Mouse (Mus musculus): ENCODE data around the gene Fam50a.
"Not testable (repeated sequence)": the region's sequence is repeated elsewhere in the genome, so short reads cannot be mapped to it uniquely, and the experiment has no call there.

Fam50a gene

GRCm38 (mm10) chrX:74330166-74330930, 17.5 kb downstream of the Fam50a start:
- DNase-seq (ENCODE audit: low read depth, low spot score), result no peak

DNA sequence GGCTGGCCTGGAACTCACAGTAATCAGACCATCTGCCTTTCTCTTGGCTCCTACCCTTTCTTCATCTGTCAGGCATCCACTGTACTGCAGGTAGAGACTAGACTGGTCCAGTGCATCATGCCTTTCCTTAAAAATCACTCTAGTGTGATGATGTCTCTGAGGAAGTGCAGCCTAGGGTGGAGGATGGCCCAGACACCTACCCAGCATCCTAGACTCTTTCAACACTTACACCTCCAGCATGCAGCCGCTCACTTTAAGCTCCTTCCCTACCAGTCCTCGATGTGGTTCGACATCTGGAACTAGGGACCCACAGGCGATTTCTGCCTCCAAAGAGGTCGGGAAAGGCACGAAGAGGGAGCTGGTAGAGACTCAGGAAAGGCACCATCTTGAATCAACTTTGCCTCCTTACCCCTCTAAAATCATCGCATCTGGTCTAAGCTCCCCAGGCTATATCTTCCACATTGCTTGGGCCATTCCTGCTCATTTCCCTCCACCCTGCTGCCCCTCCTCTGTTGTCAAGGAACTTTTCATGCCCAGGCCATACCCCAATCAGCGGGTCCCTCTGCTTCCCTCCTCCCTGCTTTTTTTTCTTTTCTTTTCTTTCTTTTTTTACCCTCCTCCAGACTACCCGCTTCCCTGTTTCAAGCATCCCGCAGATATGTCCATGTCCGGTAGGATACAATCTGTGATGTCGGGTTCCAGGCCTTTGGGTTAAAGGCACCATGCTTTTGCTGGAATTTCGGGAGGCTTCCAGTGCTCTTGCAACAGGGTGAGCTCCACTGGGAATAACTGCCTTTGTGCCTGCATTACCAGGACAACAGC, 40.0 kb downstream of the Fam50a start:
- no peak for DNase-seq (ENCODE audit: low read depth, low spot score)

DNA sequence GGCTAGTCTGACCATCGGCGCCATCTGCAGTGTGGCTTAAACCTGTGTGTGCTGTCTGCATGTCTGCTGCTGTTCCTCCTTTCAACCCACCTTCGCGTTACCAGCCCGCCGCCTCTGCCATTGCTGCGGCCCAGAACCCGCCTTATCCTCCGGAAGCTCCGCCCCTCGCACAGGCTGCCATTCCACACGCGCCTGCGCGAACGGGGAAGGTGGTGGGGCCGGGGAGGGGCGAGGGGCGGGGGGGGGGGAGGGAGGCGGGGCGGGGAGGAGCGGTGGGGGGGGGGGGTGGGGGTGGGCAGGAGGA, 40.6 kb downstream of the Fam50a start, which contains the start of gene Lage3:
TSS of gene Lage3 (minus strand) at position 152 of the 304 bp plus-strand sequence.
- peak; percentile 62 for DNase-seq (ENCODE audit: low read depth, low spot score)

DNA sequence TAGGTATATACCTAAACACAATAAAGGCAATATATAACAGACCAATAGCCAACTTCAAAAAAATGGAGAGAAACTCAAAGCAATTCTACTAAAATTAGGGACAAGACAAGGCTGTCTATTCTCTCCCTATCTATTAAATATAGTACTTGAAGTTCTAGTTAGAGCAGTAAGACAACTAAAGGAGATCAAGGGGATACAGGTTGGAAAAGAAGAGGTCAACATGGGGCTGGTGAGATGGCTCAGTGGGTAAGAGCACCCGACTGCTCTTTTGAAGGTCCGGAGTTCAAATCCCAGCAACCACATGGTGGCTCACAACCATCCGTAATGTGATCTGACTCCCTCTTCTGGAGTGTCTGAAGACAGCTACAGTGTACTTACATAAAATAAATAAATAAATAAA, 44.2 kb downstream of the Fam50a start:
- not testable (repeated sequence) for DNase-seq (ENCODE audit: low read depth, low spot score)

DNA sequence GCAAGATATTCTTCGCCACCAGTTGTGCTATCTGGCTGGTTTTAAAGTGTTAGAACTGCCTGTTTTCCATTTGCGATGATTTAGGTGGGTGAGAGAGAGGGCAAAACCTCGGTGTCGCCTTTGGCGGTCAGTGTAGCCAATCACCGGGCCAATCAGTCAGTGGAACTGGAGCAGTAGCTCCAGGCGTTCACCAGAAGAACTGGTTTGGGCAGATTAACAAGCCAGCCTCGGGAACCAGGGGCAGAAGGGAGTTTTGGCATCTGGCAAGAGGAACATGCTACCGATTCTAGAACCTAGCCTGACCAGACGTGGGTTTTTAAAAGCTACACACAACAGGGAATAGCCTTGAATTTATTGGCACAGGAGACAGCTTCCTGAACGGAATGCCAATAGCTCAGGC, 46.3 kb downstream of the Fam50a start:
- DNase-seq (ENCODE audit: low read depth, low spot score), result no peak

DNA sequence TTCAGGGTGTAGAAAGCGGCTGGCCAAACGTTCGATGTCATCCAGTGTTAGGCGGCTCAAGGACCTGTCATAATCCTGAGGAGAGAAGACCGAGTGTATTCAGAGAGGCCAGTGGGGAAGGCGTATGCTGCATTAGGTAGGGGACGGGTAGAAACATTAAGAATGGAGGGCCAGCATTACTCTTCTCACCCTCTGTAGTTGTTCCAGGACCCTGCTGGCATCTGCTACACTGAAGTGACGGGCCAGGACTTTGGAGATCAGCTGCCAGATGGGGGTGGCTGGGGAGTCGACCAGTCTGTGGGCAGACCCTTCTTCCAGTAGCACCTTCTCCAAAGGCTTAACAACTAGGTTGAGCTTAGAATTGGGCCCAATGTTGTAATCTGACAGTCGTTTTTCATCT, 54.7 kb downstream of the Fam50a start:
- no peak for DNase-seq (ENCODE audit: low read depth, low spot score)

GRCm38 (mm10) chrX:74368209-74368909, 55.5 kb downstream of the Fam50a start:
- DNase-seq (ENCODE audit: low read depth, low spot score), result peak; percentile 40

All from ES-CJ7 (cell line).